20 mouse cellular contexts compared by ENCODE assay signal in the genomic region with DNA sequence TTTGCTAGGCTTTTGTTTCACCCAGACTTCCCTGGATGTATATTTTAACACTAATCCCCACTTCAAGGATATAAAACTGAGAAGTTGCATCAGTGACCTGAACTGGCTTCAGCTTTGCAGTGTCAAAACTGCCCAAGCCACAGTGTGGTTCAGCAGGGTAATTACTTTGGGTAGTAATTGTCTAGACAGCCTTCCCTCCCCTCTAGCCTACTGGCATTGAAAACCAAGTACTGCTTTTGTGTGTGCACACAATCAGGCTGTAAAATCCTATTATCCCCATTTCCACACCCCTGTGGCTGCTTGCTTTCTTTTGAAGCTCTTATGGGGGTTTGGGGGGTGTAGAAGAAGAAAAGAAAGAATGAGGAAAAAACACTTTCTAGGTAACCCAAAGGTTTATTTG. TPM values are rescaled to one million over a fixed set of nuclear protein-coding genes. Genes with fewer than 3 reads are reported as not detected.
A peak's percentile ranks its signal among the peaks of the same experiment; 100 is the strongest.
DNase-seq lines count a peak whose midpoint lies in the region; ATAC-seq lines count a peak whose summit lies in the region.
"Had no signal": no experiment of that assay in that cellular context is flagged by ENCODE, and none has a peak within 500 bp of the region (broad histone marks: within the 10 kb centered on the region; RNA-seq: fewer than 3 reads in every experiment).

No protein-coding gene starts in this region.

- H3K4me1 ChIP-seq in embryonic facial prominence, embryonic 13.5 days: peaks cover 4% of the 10 kb centered on the region; the same call in 1 of the 2 replicates
- peaks cover 9% of the 10 kb centered on the region; the same call in 1 of the 2 replicates for H3K4me1 ChIP-seq in forebrain, embryonic 16.5 days (replicated peaks; ENCODE audit: control insufficient read depth, insufficient read depth, low read length)

- H3K4me2 ChIP-seq in embryonic facial prominence, embryonic 13.5 days: no peak overlapping the region
- no peak overlapping the region for H3K4me2 ChIP-seq in forebrain, embryonic 16.5 days (ENCODE audit: low read length)
- H3K4me2 ChIP-seq: limb, embryonic 12.5 days had no signal

- ATAC-seq in embryonic facial prominence, embryonic 13.5 days (ENCODE audit: insufficient number of reproducible peaks, insufficient read depth, low FRiP score, low TSS enrichment, low read depth): peak; percentile 64; the same call in 1 of the 2 replicates
- ATAC-seq in forebrain, embryonic 16.5 days: peak; percentile 78
- ATAC-seq: activated CD4-positive, CD25-positive, alpha-beta regulatory T cell, adult 4 months; hindbrain, postnatal 0 days; Patski had no signal

- no peaks in the 10 kb centered on the region for H3K9me3 ChIP-seq in embryonic facial prominence, embryonic 13.5 days
- H3K9me3 ChIP-seq in forebrain, embryonic 16.5 days (ENCODE audit: control insufficient read depth, low read length): no peaks in the 10 kb centered on the region
- H3K9me3 ChIP-seq: limb, embryonic 12.5 days had no signal

- H3K4me3 ChIP-seq in embryonic facial prominence, embryonic 13.5 days: no peak overlapping the region
- no peak overlapping the region for H3K4me3 ChIP-seq in forebrain, embryonic 16.5 days (replicated peaks; ENCODE audit: low read length)
- H3K4me3 ChIP-seq: left cerebral cortex, adult 2 months; limb, embryonic 12.5 days; myocyte had no signal

- no peaks in the 10 kb centered on the region for H3K27me3 ChIP-seq in embryonic facial prominence, embryonic 13.5 days
- H3K27me3 ChIP-seq in forebrain, embryonic 16.5 days (replicated peaks; ENCODE audit: control insufficient read depth, insufficient read depth, low read length): no peaks in the 10 kb centered on the region
- H3K27me3 ChIP-seq: limb, embryonic 12.5 days; Patski had no signal

- no peak overlapping the region for H3K9ac ChIP-seq in embryonic facial prominence, embryonic 13.5 days
- H3K9ac ChIP-seq in forebrain, embryonic 16.5 days (replicated peaks; ENCODE audit: low read depth, low read length): no peak overlapping the region
- H3K9ac ChIP-seq: limb, embryonic 12.5 days; liver, embryonic 14.5 days had no signal

- peaks cover 7% of the 10 kb centered on the region for H3K36me3 ChIP-seq in embryonic facial prominence, embryonic 13.5 days
- no peaks in the 10 kb centered on the region for H3K36me3 ChIP-seq in forebrain, embryonic 16.5 days (ENCODE audit: control insufficient read depth, insufficient read depth)

- no peak overlapping the region for H3K27ac ChIP-seq in embryonic facial prominence, embryonic 13.5 days
- no peak overlapping the region for H3K27ac ChIP-seq in forebrain, embryonic 16.5 days (ENCODE audit: low read length)
- H3K27ac ChIP-seq: hindbrain, postnatal 0 days; left cerebral cortex, adult 2 months; limb, embryonic 12.5 days; liver, embryonic 14.5 days had no signal

- DNase-seq in retina, embryonic 14.5 days (ENCODE audit: low spot score): peak; percentile 54
- DNase-seq in retina, postnatal 1 day: no peak
- no peak for DNase-seq in c-Kit-positive CD71-positive TER-119-positive erythroid progenitor cells, embryonic 14.5 days (ENCODE audit: low spot score)
- no peak for DNase-seq in thymus, postnatal 25 days
- DNase-seq in kidney, adult 8-10 months: no peak
- DNase-seq: adrenal gland, postnatal 14 days; cerebellum, adult 9-10 months; kidney, adult 11 months; kidney, postnatal 14 days; right cerebral cortex, postnatal 25 days; thymus, postnatal 14 days had no signal

RNA-seq across cellular contexts. Expression of gene Flrt3, which starts 17.8 kb away (rescaled TPM):
- 76.2 and 82.9 TPM in 2 replicates for polyA plus RNA-seq in embryonic facial prominence, embryonic 13.5 days (2015; fragmentation: Nextera tagmentation; extraction: Ambion mirVana)
- polyA plus RNA-seq in forebrain, embryonic 16.5 days (2015; fragmentation: Nextera tagmentation; extraction: Ambion mirVana): 57.1 and 63.6 TPM in 2 replicates
